Mouse (Mus musculus): Measurements from ENCODE around the gene Lbh. TPM values are rescaled to one million over a fixed set of nuclear protein-coding genes. Genes with fewer than 3 reads are reported as not detected.

Gene Lbh
- polyA plus RNA-seq, 1 experiment from 2014 or later, result 30.1 TPM

- ATAC-seq (replicated peaks; ENCODE audit: extremely low read depth, insufficient read depth, low FRiP score), result peak; percentile 28; the same call in 1 of the 2 replicates
- peak overlapping the region; percentile 83 for H3K4me3 ChIP-seq (ENCODE audit: low read length)
- peak overlapping the region; percentile 94 for H3K27ac ChIP-seq (ENCODE audit: low read length)
- peaks cover 22% of the 10 kb centered on the region for H3K36me3 ChIP-seq (ENCODE audit: control insufficient read depth, insufficient read depth)
- 0% methylated on average over 54 of the region's 54 CpGs for WGBS
- H3K9ac ChIP-seq (ENCODE audit: low read length), result peak overlapping the region; percentile 98
- H3K9me3 ChIP-seq (replicated peaks; ENCODE audit: control insufficient read depth, low read length), result no peaks in the 10 kb centered on the region
- H3K27me3 ChIP-seq (ENCODE audit: control insufficient read depth, insufficient read depth, low read length), result no peaks in the 10 kb centered on the region
- H3K4me1 ChIP-seq (ENCODE audit: control insufficient read depth, insufficient read depth, low read length), result peaks cover 31% of the 10 kb centered on the region
- H3K4me2 ChIP-seq (ENCODE audit: low read depth, low read length), result peak overlapping the region; percentile 86
Measured at GRCm38 (mm10) chr17:72918571-72919541, 751 bp downstream of the Lbh start.

GRCm38 (mm10) chr17:72919641-72920040 lies 1.5 kb downstream of the Lbh start:
- peak overlapping the region; percentile 94 for H3K27ac ChIP-seq (ENCODE audit: low read length)
- H3K36me3 ChIP-seq (ENCODE audit: control insufficient read depth, insufficient read depth), result peaks cover 22% of the 10 kb centered on the region
- H3K4me3 ChIP-seq (ENCODE audit: low read length), result peak overlapping the region; percentile 83
- H3K27me3 ChIP-seq (ENCODE audit: control insufficient read depth, insufficient read depth, low read length), result no peaks in the 10 kb centered on the region
- H3K4me2 ChIP-seq (ENCODE audit: low read depth, low read length), result peak overlapping the region; percentile 86
- no peak for ATAC-seq (replicated peaks; ENCODE audit: extremely low read depth, insufficient read depth, low FRiP score)
- 17% methylated on average over 3 of the region's 3 CpGs for WGBS
- H3K9me3 ChIP-seq (replicated peaks; ENCODE audit: control insufficient read depth, low read length), result no peaks in the 10 kb centered on the region
- peak overlapping the region; percentile 98 for H3K9ac ChIP-seq (ENCODE audit: low read length)
- H3K4me1 ChIP-seq (ENCODE audit: control insufficient read depth, insufficient read depth, low read length), result peaks cover 37% of the 10 kb centered on the region

DNA sequence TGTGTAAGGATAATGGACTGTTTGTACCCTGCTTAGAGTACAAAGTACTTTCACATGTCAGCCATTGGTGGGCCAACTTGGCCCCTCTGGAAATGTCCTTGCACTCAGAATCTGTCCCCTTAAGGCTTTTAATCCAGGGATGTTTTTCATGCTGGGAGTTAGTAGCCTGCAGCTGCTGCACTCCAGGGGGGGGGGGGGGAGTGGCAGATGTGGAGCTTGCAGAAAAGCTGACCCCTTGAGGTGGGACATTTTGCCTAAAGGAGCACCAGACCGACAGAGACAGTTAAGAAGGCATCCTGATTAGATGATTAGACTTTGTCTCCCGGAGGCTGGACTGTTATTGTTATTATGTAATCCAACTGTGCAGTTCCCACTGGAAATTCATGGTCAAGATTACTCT lies 2.3 kb downstream of the Lbh start:
- Histone ChIP-seq H3K27ac (ENCODE audit: low read length) (peak overlapping the region; percentile 94), H3K9me3 (replicated peaks; ENCODE audit: control insufficient read depth, low read length) (no peaks in the 10 kb centered on the region), H3K4me3 (ENCODE audit: low read length) (peak overlapping the region; percentile 83), H3K9ac (ENCODE audit: low read length) (peak overlapping the region; percentile 98), H3K36me3 (ENCODE audit: control insufficient read depth, insufficient read depth) (peaks cover 28% of the 10 kb centered on the region), H3K4me2 (ENCODE audit: low read depth, low read length) (peak overlapping the region; percentile 86), H3K27me3 (ENCODE audit: control insufficient read depth, insufficient read depth, low read length) (no peaks in the 10 kb centered on the region), H3K4me1 (ENCODE audit: control insufficient read depth, insufficient read depth, low read length) (peaks cover 45% of the 10 kb centered on the region)
- 15% methylated on average over 2 of the region's 2 CpGs for WGBS
- no peak for ATAC-seq (replicated peaks; ENCODE audit: extremely low read depth, insufficient read depth, low FRiP score)

DNA sequence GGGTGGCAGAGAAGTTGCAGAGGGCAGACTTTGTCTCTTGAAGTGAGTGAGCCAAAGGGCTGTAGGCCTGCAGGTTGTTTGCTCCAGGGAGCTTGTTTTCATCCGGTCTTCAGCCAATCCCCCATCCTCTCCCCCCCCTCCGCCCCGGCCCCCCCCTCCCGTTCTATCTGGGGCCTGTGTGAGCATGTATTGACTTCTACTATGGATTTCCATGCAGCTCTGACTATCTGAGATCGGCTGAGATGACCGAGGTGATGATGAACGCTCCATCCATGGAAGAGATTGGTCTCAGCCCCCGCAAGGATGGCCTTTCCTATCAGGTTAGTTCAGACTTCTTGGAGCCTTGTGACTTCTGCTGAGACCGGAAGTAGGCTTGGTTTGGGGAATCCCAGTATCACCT lies 2.9 kb downstream of the Lbh start:
- Histone ChIP-seq H3K27me3 (ENCODE audit: control insufficient read depth, insufficient read depth, low read length) (no peaks in the 10 kb centered on the region), H3K4me2 (ENCODE audit: low read depth, low read length) (peak overlapping the region; percentile 86), H3K4me1 (ENCODE audit: control insufficient read depth, insufficient read depth, low read length) (peaks cover 51% of the 10 kb centered on the region), H3K4me3 (ENCODE audit: low read length) (peak overlapping the region; percentile 83), H3K27ac (ENCODE audit: low read length) (peak overlapping the region; percentile 94), H3K36me3 (ENCODE audit: control insufficient read depth, insufficient read depth) (peaks cover 33% of the 10 kb centered on the region), H3K9ac (ENCODE audit: low read length) (peak overlapping the region; percentile 98), H3K9me3 (replicated peaks; ENCODE audit: control insufficient read depth, low read length) (no peaks in the 10 kb centered on the region)
- ATAC-seq (replicated peaks; ENCODE audit: extremely low read depth, insufficient read depth, low FRiP score), result no peak
- WGBS, result 26% methylated on average over 9 of the region's 9 CpGs

- no peaks in the 10 kb centered on the region for H3K9me3 ChIP-seq (replicated peaks; ENCODE audit: control insufficient read depth, low read length)
- 43% methylated on average over 5 of the region's 5 CpGs for WGBS
- no peaks in the 10 kb centered on the region for H3K27me3 ChIP-seq (ENCODE audit: control insufficient read depth, insufficient read depth, low read length)
- peak overlapping the region; percentile 86 for H3K4me2 ChIP-seq (ENCODE audit: low read depth, low read length)
- H3K4me3 ChIP-seq (ENCODE audit: low read length), result peak overlapping the region; percentile 83
- peaks cover 55% of the 10 kb centered on the region for H3K4me1 ChIP-seq (ENCODE audit: control insufficient read depth, insufficient read depth, low read length)
- H3K36me3 ChIP-seq (ENCODE audit: control insufficient read depth, insufficient read depth), result peaks cover 40% of the 10 kb centered on the region
- peak overlapping the region; percentile 98 for H3K9ac ChIP-seq (ENCODE audit: low read length)
- H3K27ac ChIP-seq (ENCODE audit: low read length), result peak overlapping the region; percentile 94
- no peak for ATAC-seq (replicated peaks; ENCODE audit: extremely low read depth, insufficient read depth, low FRiP score)
Measured at GRCm38 (mm10) chr17:72922206-72922605, 4.1 kb downstream of the Lbh start.

GRCm38 (mm10) chr17:72923283-72923682 lies 5.2 kb downstream of the Lbh start:
- Histone ChIP-seq H3K27ac (ENCODE audit: low read length) (peak overlapping the region; percentile 94), H3K4me3 (ENCODE audit: low read length) (peak overlapping the region; percentile 83), H3K9me3 (replicated peaks; ENCODE audit: control insufficient read depth, low read length) (no peaks in the 10 kb centered on the region), H3K9ac (ENCODE audit: low read length) (peak overlapping the region; percentile 98), H3K27me3 (ENCODE audit: control insufficient read depth, insufficient read depth, low read length) (no peaks in the 10 kb centered on the region), H3K4me2 (ENCODE audit: low read depth, low read length) (peak overlapping the region; percentile 86), H3K4me1 (ENCODE audit: control insufficient read depth, insufficient read depth, low read length) (peaks cover 54% of the 10 kb centered on the region), H3K36me3 (ENCODE audit: control insufficient read depth, insufficient read depth) (peaks cover 47% of the 10 kb centered on the region)
- no peak for ATAC-seq (replicated peaks; ENCODE audit: extremely low read depth, insufficient read depth, low FRiP score)
- WGBS, result 46% methylated on average over 4 of the region's 4 CpGs

DNA sequence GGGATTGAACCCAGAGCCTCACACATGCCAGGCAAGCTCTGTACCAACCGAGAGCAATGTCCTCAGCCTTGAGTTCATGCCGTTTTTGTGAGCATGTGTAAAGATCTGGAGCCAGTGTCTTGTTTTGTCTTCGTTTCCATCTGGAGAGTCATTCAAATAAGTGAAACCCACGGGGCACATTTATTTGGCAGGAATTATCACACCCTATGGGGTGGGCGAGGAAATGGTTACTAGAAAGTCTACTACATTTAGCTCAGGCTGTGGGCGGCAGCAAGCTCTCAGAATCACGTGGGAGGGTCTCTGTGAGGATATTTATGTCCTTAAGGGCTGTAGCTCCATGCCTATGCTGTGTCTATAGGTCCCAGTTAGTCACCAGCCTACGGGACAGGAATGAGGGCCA lies 6.2 kb downstream of the Lbh start:
- no peak for ATAC-seq (replicated peaks; ENCODE audit: extremely low read depth, insufficient read depth, low FRiP score)
- Histone ChIP-seq H3K27me3 (ENCODE audit: control insufficient read depth, insufficient read depth, low read length) (no peaks in the 10 kb centered on the region), H3K9ac (ENCODE audit: low read length) (peak overlapping the region; percentile 98), H3K36me3 (ENCODE audit: control insufficient read depth, insufficient read depth) (peaks cover 55% of the 10 kb centered on the region), H3K4me1 (ENCODE audit: control insufficient read depth, insufficient read depth, low read length) (peaks cover 59% of the 10 kb centered on the region), H3K27ac (ENCODE audit: low read length) (peak overlapping the region; percentile 94), H3K4me3 (ENCODE audit: low read length) (peak overlapping the region; percentile 83), H3K4me2 (ENCODE audit: low read depth, low read length) (peak overlapping the region; percentile 86), H3K9me3 (replicated peaks; ENCODE audit: control insufficient read depth, low read length) (no peaks in the 10 kb centered on the region)
- WGBS, result 38% methylated on average over 8 of the region's 8 CpGs

DNA sequence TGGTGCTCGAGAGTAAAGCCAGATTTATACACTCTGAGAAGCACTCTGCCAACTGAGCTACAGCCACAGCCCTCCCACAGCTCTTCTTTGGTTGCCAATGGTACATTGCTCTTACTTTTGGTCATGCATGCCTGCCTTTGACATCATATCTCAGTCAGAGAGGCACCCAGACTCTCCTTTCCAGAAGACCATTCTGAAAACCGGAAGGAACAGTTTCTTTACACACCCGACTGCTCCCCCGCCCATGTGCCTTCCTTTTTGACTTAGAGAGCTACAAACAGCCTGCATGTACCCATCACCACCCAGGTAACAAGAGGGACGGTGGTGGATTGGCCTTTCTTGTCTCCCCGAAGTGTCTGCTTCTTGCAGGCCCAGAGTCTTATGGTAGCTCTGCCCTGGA lies 7.0 kb downstream of the Lbh start:
- H3K9ac ChIP-seq (ENCODE audit: low read length), result peak overlapping the region; percentile 98
- no peaks in the 10 kb centered on the region for H3K9me3 ChIP-seq (replicated peaks; ENCODE audit: control insufficient read depth, low read length)
- no peaks in the 10 kb centered on the region for H3K27me3 ChIP-seq (ENCODE audit: control insufficient read depth, insufficient read depth, low read length)
- WGBS, result 56% methylated on average over 6 of the region's 6 CpGs
- H3K4me3 ChIP-seq (ENCODE audit: low read length), result peak overlapping the region; percentile 83
- H3K36me3 ChIP-seq (ENCODE audit: control insufficient read depth, insufficient read depth), result peaks cover 59% of the 10 kb centered on the region
- peaks cover 60% of the 10 kb centered on the region for H3K4me1 ChIP-seq (ENCODE audit: control insufficient read depth, insufficient read depth, low read length)
- peak overlapping the region; percentile 86 for H3K4me2 ChIP-seq (ENCODE audit: low read depth, low read length)
- H3K27ac ChIP-seq (ENCODE audit: low read length), result peak overlapping the region; percentile 94
- ATAC-seq (replicated peaks; ENCODE audit: extremely low read depth, insufficient read depth, low FRiP score), result no peak

All from heart, embryonic 16.5 days (tissue).